Mouse (Mus musculus) ES-E14 (cell line): ENCODE measurements around the gene Cnksr2. TPM values are rescaled to one million over a fixed set of nuclear protein-coding genes. Genes with fewer than 3 reads are reported as not detected.

Experiments used
- DNase-seq: peaks from one replicate; pipeline ENCODE4 v3.0.0-alpha.2; 2013; ENCODE audit warnings: low read depth, low spot score
- H3K27ac ChIP-seq: 2 replicates; pipeline ENCODE4 v1.5.1; 2012; ENCODE audit warnings: low read depth, mild to moderate bottlenecking, low read length, moderate library complexity, mixed read lengths; ENCODE audit not compliant: poor library complexity, insufficient read depth, severe bottlenecking
- H3K36me3 ChIP-seq: 2 replicates; pipeline ENCODE4 v1.6.1; 2012; ENCODE audit warnings: mild to moderate bottlenecking, low read length, moderate library complexity, mixed read lengths; ENCODE audit not compliant: control insufficient read depth, poor library complexity, insufficient read depth, severe bottlenecking
- H3K4me1 ChIP-seq, 2 experiments: fragments of 150-350 bp in 1 of 2; sonication (generic) in 1 of 2; 2 replicates each; pipeline ENCODE4 v1.6.1; 2012; ENCODE audit warnings: low read length in 2 of 2, mild to moderate bottlenecking in 1 of 2, mixed read lengths in 1 of 2; ENCODE audit not compliant: control insufficient read depth in 2 of 2, insufficient read depth in 2 of 2, poor library complexity in 1 of 2
- H3K4me3 ChIP-seq, 2 experiments: fragments of 150-350 bp in 1 of 2; sonication (generic) in 1 of 2; 2 replicates each; pipeline ENCODE4 v1.5.1; 2012; ENCODE audit warnings: low read length in 2 of 2, low read depth in 1 of 2, mild to moderate bottlenecking in 1 of 2, mixed read lengths in 1 of 2; ENCODE audit not compliant: insufficient read depth in 1 of 2, poor library complexity in 1 of 2, severe bottlenecking in 1 of 2
- H3K9ac ChIP-seq: 2 replicates; pipeline ENCODE4 v1.6.1; 2012; ENCODE audit warnings: low read depth, mild to moderate bottlenecking, low read length, mixed read lengths; ENCODE audit not compliant: poor library complexity, insufficient read depth, severe bottlenecking
- H3K9me3 ChIP-seq: fragments of 150-350 bp; sonication (generic); 2 replicates; pipeline ENCODE4 v1.6.1; 2012; ENCODE audit warnings: low read depth, mild to moderate bottlenecking, low read length; ENCODE audit not compliant: control insufficient read depth, insufficient read depth
- CHD2 ChIP-seq: IDR thresholded peaks from 2 replicates; pipeline ENCODE4 v1.6.1; 2014; ENCODE audit warnings: mild to moderate bottlenecking, low read depth, low read length, inconsistent platforms
- HCFC1 ChIP-seq: IDR thresholded peaks from 2 replicates; pipeline ENCODE4 v1.6.1; 2012; ENCODE audit warnings: low read length, inconsistent platforms, borderline replicate concordance; ENCODE audit not compliant: insufficient read depth
- MAFK ChIP-seq: IDR thresholded peaks from 2 replicates; pipeline ENCODE4 v1.6.1; 2014; ENCODE audit warnings: mild to moderate bottlenecking, low read depth, low read length, inconsistent platforms; ENCODE audit not compliant: insufficient read depth
- ZC3H11A ChIP-seq: IDR thresholded peaks from 2 replicates; pipeline ENCODE4 v1.6.1; 2012; ENCODE audit warnings: low read depth, mild to moderate bottlenecking, inconsistent platforms, low read length, borderline replicate concordance
- ZNF384 ChIP-seq: IDR thresholded peaks from 2 replicates; pipeline ENCODE4 v1.6.1; 2012; ENCODE audit warnings: low read depth, low read length, inconsistent platforms
- in situ Hi-C, 2 experiments: fragments of 600-800 bp; cut with MboI; formaldehyde crosslinking; loops; one replicate each; pipeline ENCODE4 v1.15.1; 2025; ENCODE audit warnings: low sequenced_read_pairs in 2 of 2, inconsistent platforms in 1 of 2; ENCODE audit not compliant: unreplicated experiment in 2 of 2
- total RNA-seq: library from RNA; depleted of rRNA; stranded (reverse); fragments of 300-350 nt; gene quantifications from 2 replicates; pipeline ENCODE4 v1.2.3, GENCODE M21; 2012; rRNA removed

Cnksr2 gene
- total RNA-seq, 1 experiment = 0.62 TPM

GRCm38 (mm10) chrX:157801669-157802068 is 241.4 kb downstream of the Cnksr2 start:
- DNase-seq = no peak
- in situ Hi-C loops = no loop called here
- TF ChIP-seq MAFK = no peak
- TF ChIP-seq HCFC1 = no peak
- no peak for TF ChIP-seq ZC3H11A
- TF ChIP-seq ZNF384 = no peak
- no peak for TF ChIP-seq CHD2
- no peak overlapping the region for H3K9ac ChIP-seq
- H3K4me3 ChIP-seq = no peak overlapping the region
- no peaks in the 10 kb centered on the region for H3K9me3 ChIP-seq
- H3K36me3 ChIP-seq = no peaks in the 10 kb centered on the region
- no peaks in the 10 kb centered on the region for H3K4me1 ChIP-seq
- H3K27ac ChIP-seq = no peak overlapping the region

Other genes with a start within 250 kb of the Cnksr2 start
- 1.1 and 1.2 TPM in 2 replicates for gene Klhl34, start 224.9 kb downstream of the Cnksr2 start, total RNA-seq